Mouse (Mus musculus) forebrain, embryonic 15.5 days (tissue): ENCODE measurements at regions not wholly inside any gene's neighbourhood (a gene's known extent, or its start where the extent isn't known, plus 50 kb on each side); places are given as distances from the start of the nearest gene placed in this dataset.

Experiments used
- ATAC-seq: fragments of 200-750 bp; cut with Nextera tagmentation; replicated peaks from 2 replicates; pipeline ENCODE4 v1.8.0; 2017; ENCODE audit warnings: mild to moderate bottlenecking, moderate TSS enrichment, moderate library complexity
- H3K27ac ChIP-seq: fragments of 300-500 bp; sonication (generic); replicated peaks from 2 replicates; pipeline ENCODE4 v1.5.1; 2015; ENCODE audit warnings: mild to moderate bottlenecking, inconsistent platforms
- H3K27me3 ChIP-seq: fragments of 300-500 bp; sonication (generic); 2 replicates; pipeline ENCODE4 v1.6.1; 2015; ENCODE audit warnings: inconsistent platforms
- H3K36me3 ChIP-seq: fragments of 300-500 bp; sonication (generic); 2 replicates; pipeline ENCODE4 v1.6.1; 2015; ENCODE audit warnings: mild to moderate bottlenecking, inconsistent platforms
- H3K4me1 ChIP-seq: fragments of 300-500 bp; sonication (generic); 2 replicates; pipeline ENCODE4 v1.6.1; 2015; ENCODE audit warnings: inconsistent platforms
- H3K4me2 ChIP-seq: fragments of 300-500 bp; sonication (generic); replicated peaks from 2 replicates; pipeline ENCODE4 v1.6.1; 2015; ENCODE audit warnings: mild to moderate bottlenecking, inconsistent platforms
- H3K4me3 ChIP-seq: fragments of 300-500 bp; sonication (generic); 2 replicates; pipeline ENCODE4 v1.5.1; 2015; ENCODE audit warnings: mild to moderate bottlenecking, inconsistent platforms
- H3K9ac ChIP-seq: fragments of 300-500 bp; sonication (generic); replicated peaks from 2 replicates; pipeline ENCODE4 v1.6.1; 2015; ENCODE audit warnings: mild to moderate bottlenecking, inconsistent platforms
- H3K9me3 ChIP-seq: fragments of 300-500 bp; sonication (generic); 2 replicates; pipeline ENCODE4 v1.6.1; 2016; ENCODE audit warnings: inconsistent platforms
- WGBS: fragments of 180-500 bp; shearing (Covaris S2); methylation state at CpG from one replicate; pipeline ENCODE4 v1.1.7; 2015; ENCODE audit warnings: mixed read lengths; 5-methylcytosine and 5-hydroxymethylcytosine counted together

- no peak overlapping the region for H3K4me3 ChIP-seq
- no peaks in the 10 kb centered on the region for H3K36me3 ChIP-seq
- 0 out of 2 replicates have a peak, but pooled peaks have one; percentile 48 for ATAC-seq
- peaks cover 3% of the 10 kb centered on the region; the same call in 1 of the 2 replicates for H3K4me1 ChIP-seq
- H3K9me3 ChIP-seq, result no peaks in the 10 kb centered on the region
- no peaks in the 10 kb centered on the region for H3K27me3 ChIP-seq
- 77% methylated on average over 4 of the region's 4 CpGs for WGBS
- H3K27ac ChIP-seq, result no peak overlapping the region; the same call in 1 of the 2 replicates
- H3K9ac ChIP-seq, result no peak overlapping the region
- H3K4me2 ChIP-seq, result no peak overlapping the region
These were observed 251.4 kb downstream of the Ccdc91 start for GRCm38 (mm10) chr6:147726987-147727386.

GRCm38 (mm10) chr6:147727644-147728533 is 252.3 kb downstream of the Ccdc91 start:
- H3K27me3 ChIP-seq, result no peaks in the 10 kb centered on the region
- H3K9me3 ChIP-seq, result no peaks in the 10 kb centered on the region
- H3K4me2 ChIP-seq, result no peak overlapping the region
- H3K36me3 ChIP-seq, result no peaks in the 10 kb centered on the region
- WGBS, result 39% methylated on average over 6 of the region's 6 CpGs
- H3K4me1 ChIP-seq, result peaks cover 3% of the 10 kb centered on the region; the same call in 1 of the 2 replicates
- ATAC-seq, result peak; percentile 84
- H3K27ac ChIP-seq, result peak overlapping the region; percentile 16
- H3K9ac ChIP-seq, result no peak overlapping the region
- no peak overlapping the region for H3K4me3 ChIP-seq

- no peaks in the 10 kb centered on the region for H3K27me3 ChIP-seq
- no peak overlapping the region for H3K9ac ChIP-seq
- no peak overlapping the region for H3K27ac ChIP-seq
- no peak overlapping the region for H3K4me2 ChIP-seq
- H3K9me3 ChIP-seq, result no peaks in the 10 kb centered on the region
- H3K4me1 ChIP-seq, result peaks cover 3% of the 10 kb centered on the region; the same call in 1 of the 2 replicates
- no peak overlapping the region for H3K4me3 ChIP-seq
- no peak for ATAC-seq
- H3K36me3 ChIP-seq, result no peaks in the 10 kb centered on the region
These were observed 254.1 kb downstream of the Ccdc91 start for GRCm38 (mm10) chr6:147729721-147730120.

GRCm38 (mm10) chr6:147738621-147739325 is 263.1 kb downstream of the Ccdc91 start:
- peaks cover 2% of the 10 kb centered on the region; the same call in 1 of the 2 replicates for H3K9me3 ChIP-seq
- no peak for ATAC-seq
- no peaks in the 10 kb centered on the region for H3K27me3 ChIP-seq
- no peak overlapping the region for H3K4me2 ChIP-seq
- H3K36me3 ChIP-seq, result no peaks in the 10 kb centered on the region
- no peak overlapping the region for H3K27ac ChIP-seq
- H3K4me3 ChIP-seq, result no peak overlapping the region
- H3K4me1 ChIP-seq, result no peaks in the 10 kb centered on the region
- H3K9ac ChIP-seq, result no peak overlapping the region
- 93% methylated on average over 5 of the region's 5 CpGs for WGBS

GRCm38 (mm10) chr6:147741446-147741845 is 265.8 kb downstream of the Ccdc91 start:
- H3K9ac ChIP-seq, result no peak overlapping the region
- no peaks in the 10 kb centered on the region for H3K9me3 ChIP-seq

GRCm38 (mm10) chr6:147744081-147744480 is 268.5 kb downstream of the Ccdc91 start:
- Histone ChIP-seq H3K27ac (no peak overlapping the region), H3K4me1 (no peaks in the 10 kb centered on the region), H3K36me3 (no peaks in the 10 kb centered on the region), H3K9ac (no peak overlapping the region), H3K4me3 (no peak overlapping the region), H3K27me3 (no peaks in the 10 kb centered on the region), H3K9me3 (no peaks in the 10 kb centered on the region), H3K4me2 (no peak overlapping the region)
- 37% methylated on average over 3 of the region's 3 CpGs for WGBS
- ATAC-seq, result no peak

More at GRCm38 (mm10) chr6:147741446-147741845, 265.8 kb downstream of the Ccdc91 start:
- Histone ChIP-seq H3K4me2 (no peak overlapping the region), H3K4me3 (no peak overlapping the region), H3K27me3 (no peaks in the 10 kb centered on the region), H3K36me3 (no peaks in the 10 kb centered on the region), H3K4me1 (no peaks in the 10 kb centered on the region), H3K27ac (no peak overlapping the region)
- ATAC-seq, result no peak
- WGBS, result 81% methylated on average over 7 of the region's 7 CpGs

- no peak overlapping the region for H3K9ac ChIP-seq
- H3K4me2 ChIP-seq, result no peak overlapping the region
- H3K4me3 ChIP-seq, result no peak overlapping the region
- 93% methylated on average over 2 of the region's 2 CpGs for WGBS
- H3K4me1 ChIP-seq, result no peaks in the 10 kb centered on the region
- H3K27me3 ChIP-seq, result no peaks in the 10 kb centered on the region
- no peak overlapping the region for H3K27ac ChIP-seq
- H3K9me3 ChIP-seq, result no peaks in the 10 kb centered on the region
- no peaks in the 10 kb centered on the region for H3K36me3 ChIP-seq
- ATAC-seq, result no peak
These were observed 270.1 kb downstream of the Ccdc91 start for GRCm38 (mm10) chr6:147745690-147746089.

GRCm38 (mm10) chr6:147747945-147748344 is 272.3 kb downstream of the Ccdc91 start:
- Histone ChIP-seq H3K9me3 (no peaks in the 10 kb centered on the region), H3K9ac (no peak overlapping the region), H3K4me1 (no peaks in the 10 kb centered on the region), H3K36me3 (no peaks in the 10 kb centered on the region), H3K4me2 (no peak overlapping the region), H3K27ac (no peak overlapping the region), H3K27me3 (no peaks in the 10 kb centered on the region), H3K4me3 (no peak overlapping the region)
- no peak for ATAC-seq

GRCm38 (mm10) chr6:147752301-147752700 is 276.7 kb downstream of the Ccdc91 start:
- ATAC-seq, result no peak
- Histone ChIP-seq H3K9ac (no peak overlapping the region), H3K27me3 (no peaks in the 10 kb centered on the region), H3K4me1 (no peaks in the 10 kb centered on the region), H3K4me3 (no peak overlapping the region), H3K27ac (no peak overlapping the region), H3K36me3 (no peaks in the 10 kb centered on the region), H3K4me2 (no peak overlapping the region), H3K9me3 (no peaks in the 10 kb centered on the region)
- 73% methylated on average over 2 of the region's 2 CpGs for WGBS

GRCm38 (mm10) chr6:147753828-147754227 is 278.2 kb downstream of the Ccdc91 start:
- H3K36me3 ChIP-seq, result no peaks in the 10 kb centered on the region

GRCm38 (mm10) chr6:147755750-147756523 is 280.3 kb downstream of the Ccdc91 start:
- WGBS, result 83% methylated on average over 7 of the region's 7 CpGs
- no peak overlapping the region for H3K4me3 ChIP-seq
- no peak overlapping the region for H3K27ac ChIP-seq
- H3K27me3 ChIP-seq, result no peaks in the 10 kb centered on the region
- no peak overlapping the region for H3K4me2 ChIP-seq
- no peak overlapping the region for H3K9ac ChIP-seq
- H3K36me3 ChIP-seq, result no peaks in the 10 kb centered on the region
- no peaks in the 10 kb centered on the region for H3K9me3 ChIP-seq
- no peaks in the 10 kb centered on the region for H3K4me1 ChIP-seq
- ATAC-seq, result no peak

More at GRCm38 (mm10) chr6:147753828-147754227, 278.2 kb downstream of the Ccdc91 start:
- Histone ChIP-seq H3K4me2 (no peak overlapping the region), H3K4me3 (no peak overlapping the region), H3K27ac (no peak overlapping the region), H3K9me3 (no peaks in the 10 kb centered on the region), H3K9ac (no peak overlapping the region), H3K4me1 (no peaks in the 10 kb centered on the region), H3K27me3 (no peaks in the 10 kb centered on the region)
- ATAC-seq, result no peak
- WGBS, result 88% methylated on average over 2 of the region's 2 CpGs

GRCm38 (mm10) chr6:147759485-147759884 is 283.9 kb downstream of the Ccdc91 start:
- H3K9ac ChIP-seq, result no peak overlapping the region
- 90% methylated on average over 7 of the region's 7 CpGs for WGBS
- H3K36me3 ChIP-seq, result no peaks in the 10 kb centered on the region
- H3K27me3 ChIP-seq, result no peaks in the 10 kb centered on the region
- H3K4me1 ChIP-seq, result no peaks in the 10 kb centered on the region
- ATAC-seq, result no peak
- no peak overlapping the region for H3K4me3 ChIP-seq
- no peak overlapping the region for H3K27ac ChIP-seq
- H3K9me3 ChIP-seq, result no peaks in the 10 kb centered on the region
- H3K4me2 ChIP-seq, result no peak overlapping the region
